Mouse (Mus musculus) spleen, adult 2 months (tissue): ENCODE results near the gene Efcc1. TPM values are rescaled to one million over a fixed set of nuclear protein-coding genes. Genes with fewer than 3 reads are reported as not detected.

Source experiments
- DNase-seq, 2 experiments: peaks; one replicate each; pipeline versions ENCODE4 v3.0.0 to v3.0.0-alpha.2; 2012 to 2021; ENCODE audit warnings: low spot score in 2 of 2, low read depth in 1 of 2
- H3K27ac ChIP-seq: fragments of 200-500 bp; 2 replicates; pipeline ENCODE4 v1.5.1; 2012; ENCODE audit warnings: low read length, inconsistent platforms; ENCODE audit not compliant: insufficient read depth
- H3K27me3 ChIP-seq: fragments of 200-500 bp; 2 replicates; pipeline ENCODE4 v1.6.1; 2012; ENCODE audit warnings: mild to moderate bottlenecking, moderate library complexity, low read length, inconsistent platforms; ENCODE audit not compliant: control insufficient read depth, insufficient read depth
- H3K36me3 ChIP-seq: fragments of 200-500 bp; 2 replicates; pipeline ENCODE4 v1.6.1; 2012; ENCODE audit warnings: mild to moderate bottlenecking, low read length, inconsistent platforms; ENCODE audit not compliant: control insufficient read depth, insufficient read depth
- H3K4me1 ChIP-seq: fragments of 200-500 bp; 2 replicates; pipeline ENCODE4 v1.6.1; 2011; ENCODE audit warnings: inconsistent platforms; ENCODE audit not compliant: control insufficient read depth, insufficient read depth, insufficient read length
- H3K4me3 ChIP-seq: fragments of 200-500 bp; 2 replicates; pipeline ENCODE4 v1.5.1; 2011; ENCODE audit warnings: mild to moderate bottlenecking, inconsistent platforms; ENCODE audit not compliant: insufficient read depth, insufficient read length; ENCODE audit errors: extremely low read depth
- CTCF ChIP-seq: fragments of 200-500 bp; IDR thresholded peaks from 2 replicates; pipeline ENCODE4 v1.5.1; 2011; ENCODE audit warnings: mild to moderate bottlenecking, inconsistent platforms; ENCODE audit not compliant: insufficient read depth, insufficient read length, insufficient replicate concordance; ENCODE audit errors: extremely low read depth
- POLR2A ChIP-seq: fragments of 200-500 bp; IDR thresholded peaks from 2 replicates; pipeline ENCODE4 v1.6.1; 2011; ENCODE audit warnings: low read depth, low read length, inconsistent platforms
- WGBS: fragments of 180-500 bp; shearing (Covaris S2); methylation state at CpG from one replicate; pipeline ENCODE4 v1.1.7; 2018; 5-methylcytosine and 5-hydroxymethylcytosine counted together
- polyA plus RNA-seq: library from polyadenylated mRNA; depleted of rRNA; stranded (reverse); fragments of >200 nt; gene quantifications from 2 replicates; pipeline ENCODE4 v1.2.3, GENCODE M21; 2012

The Efcc1 gene
- polyA plus RNA-seq, 1 experiment: 2.0 TPM

DNA sequence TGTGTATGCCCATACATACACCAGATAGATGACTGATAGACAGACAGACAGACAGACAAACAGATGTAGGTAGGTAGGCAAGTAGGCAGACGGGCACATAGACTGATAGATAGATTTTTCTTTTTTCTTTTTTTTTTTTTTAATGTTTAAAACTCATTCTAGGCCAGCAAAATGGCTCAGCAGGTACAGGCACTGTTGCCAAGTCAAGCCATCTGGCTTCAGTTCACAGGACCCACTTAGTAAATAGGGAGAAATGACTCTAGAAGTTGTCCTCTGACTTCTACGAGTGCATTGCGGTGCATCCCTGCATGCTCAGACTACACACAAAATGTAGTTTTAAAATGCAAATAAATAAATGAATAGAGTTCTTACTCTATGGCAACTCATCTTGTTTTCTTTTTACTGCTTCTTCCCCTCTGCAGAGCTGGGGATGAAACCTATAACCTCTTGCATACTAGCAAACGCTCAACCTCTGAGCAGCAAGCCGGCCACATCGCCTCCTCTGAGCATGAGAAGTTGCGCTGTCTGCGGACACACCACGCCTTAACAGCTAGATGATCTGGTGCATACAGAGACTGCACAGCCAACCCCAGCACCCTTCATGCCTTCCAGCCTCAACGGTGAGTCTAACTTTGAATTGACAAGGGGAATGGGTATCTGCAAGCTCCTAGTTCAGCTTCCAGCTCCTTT lies 63.3 kb downstream of the Efcc1 start:
- H3K4me3 ChIP-seq: no peak overlapping the region
- no peak for DNase-seq
- peaks cover 14% of the 10 kb centered on the region for H3K4me1 ChIP-seq
- no peak overlapping the region for H3K27ac ChIP-seq
- TF ChIP-seq POLR2A: no peak
- TF ChIP-seq CTCF: no peak
- peaks cover 15% of the 10 kb centered on the region for H3K36me3 ChIP-seq
- 98% methylated on average over 10 of the region's 10 CpGs for WGBS
- H3K27me3 ChIP-seq: no peaks in the 10 kb centered on the region

DNA sequence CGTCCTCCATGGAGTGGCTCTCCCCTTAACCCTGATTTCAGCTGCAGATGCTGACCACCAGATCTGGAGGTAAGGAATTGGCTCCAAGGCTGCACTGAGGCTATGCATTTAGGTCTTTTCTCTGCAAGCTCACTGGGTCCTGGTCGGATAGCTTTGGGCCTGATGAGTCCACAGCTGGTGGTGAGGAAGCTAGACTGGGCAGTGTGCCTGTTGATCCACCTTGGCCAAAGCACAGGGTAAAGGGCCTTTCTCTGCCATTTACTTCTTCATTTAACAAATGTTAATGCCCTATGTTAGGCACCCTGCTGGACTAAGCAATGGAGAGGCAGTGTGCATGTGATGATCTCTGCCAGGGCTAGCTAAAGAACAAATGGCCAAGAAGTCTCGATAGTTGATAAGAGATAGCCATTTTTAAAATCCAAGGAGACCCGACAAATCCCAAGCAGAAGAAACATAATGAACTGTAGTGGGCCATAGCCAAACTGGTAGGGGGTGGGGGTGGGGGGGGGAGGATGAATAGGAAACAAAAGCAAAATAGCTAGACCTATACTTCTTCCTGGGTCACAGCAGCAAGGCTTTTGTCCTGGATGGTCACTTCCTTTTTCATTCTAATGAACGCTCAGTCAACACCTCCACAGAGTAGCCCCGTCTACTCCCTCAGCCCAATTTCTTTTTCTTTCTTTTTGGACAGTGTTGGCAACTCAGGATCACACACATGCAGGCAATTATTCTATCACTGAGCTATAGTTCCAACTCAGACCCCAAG lies 64.9 kb downstream of the Efcc1 start:
- H3K4me1 ChIP-seq: peaks cover 7% of the 10 kb centered on the region; the same call in 1 of the 2 replicates
- no peak for TF ChIP-seq CTCF
- TF ChIP-seq POLR2A: no peak
- WGBS: 89% methylated on average over 6 of the region's 6 CpGs
- H3K27me3 ChIP-seq: no peaks in the 10 kb centered on the region
- H3K36me3 ChIP-seq: peaks cover 15% of the 10 kb centered on the region
- no peak for DNase-seq
- no peak overlapping the region for H3K27ac ChIP-seq
- no peak overlapping the region for H3K4me3 ChIP-seq

DNA sequence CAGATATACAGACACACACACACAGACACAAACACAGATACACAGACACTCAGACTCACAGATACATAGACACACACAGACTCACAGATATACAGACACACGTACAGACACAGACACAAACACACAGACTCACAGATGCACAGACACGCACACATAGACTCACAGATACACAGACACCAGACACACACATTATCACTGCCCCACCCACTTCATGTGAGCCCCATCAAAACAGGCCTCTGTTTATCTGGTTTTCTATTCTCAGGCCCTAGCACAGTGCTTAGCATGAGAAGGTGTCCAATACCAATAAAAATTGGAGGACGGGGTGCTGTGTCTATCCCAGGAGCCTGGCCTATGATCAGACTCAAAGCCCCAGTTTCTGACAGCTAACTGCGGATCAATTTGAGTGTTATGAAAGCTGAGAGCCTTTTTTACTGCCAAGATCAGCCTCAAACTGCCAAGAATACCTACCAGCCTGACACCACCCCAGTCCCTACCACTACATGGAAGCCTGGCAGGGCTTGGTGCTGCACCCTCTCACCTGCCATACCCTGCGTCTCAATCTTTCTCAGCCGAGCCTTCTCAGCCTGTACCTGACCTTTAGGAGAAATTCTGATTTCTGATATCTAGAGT lies 65.7 kb downstream of the Efcc1 start:
- Histone ChIP-seq H3K36me3 (peaks cover 12% of the 10 kb centered on the region), H3K4me3 (no peak overlapping the region), H3K27ac (no peak overlapping the region), H3K4me1 (no peaks in the 10 kb centered on the region; the same call in 1 of the 2 replicates), H3K27me3 (no peaks in the 10 kb centered on the region)
- DNase-seq: no peak
- TF ChIP-seq CTCF (no peak), POLR2A (no peak)
- WGBS: 90% methylated on average over 6 of the region's 6 CpGs

GRCm38 (mm10) chr6:87797321-87797720 lies 66.7 kb downstream of the Efcc1 start:
- Histone ChIP-seq H3K4me3 (no peak overlapping the region), H3K4me1 (no peaks in the 10 kb centered on the region; the same call in 1 of the 2 replicates), H3K36me3 (peaks cover 7% of the 10 kb centered on the region), H3K27ac (no peak overlapping the region), H3K27me3 (no peaks in the 10 kb centered on the region)
- 71% methylated on average over 2 of the region's 2 CpGs for WGBS
- TF ChIP-seq POLR2A (no peak), CTCF (no peak)
- DNase-seq: no peak

DNA sequence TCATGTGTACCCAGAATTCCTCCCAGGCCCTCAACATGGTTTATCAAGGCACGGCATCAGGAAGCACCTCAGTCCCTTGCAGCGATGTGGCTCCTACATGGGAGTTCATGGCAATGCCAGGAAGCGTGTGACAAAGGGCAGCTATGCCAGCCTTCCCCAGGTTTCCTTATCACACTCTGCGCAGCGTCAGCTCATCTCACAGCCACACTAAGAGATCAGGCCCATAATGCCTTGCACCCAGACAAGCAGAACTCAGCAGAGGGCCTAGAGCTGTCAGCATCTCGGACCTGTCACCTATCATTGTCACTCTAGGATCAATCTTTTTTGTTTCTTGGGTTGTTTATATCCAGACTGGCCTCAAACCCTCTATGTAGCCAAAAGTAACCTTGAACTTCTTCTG lies 68.9 kb downstream of the Efcc1 start:
- no peak for TF ChIP-seq POLR2A
- TF ChIP-seq CTCF: no peak
- Histone ChIP-seq H3K36me3 (peaks cover 3% of the 10 kb centered on the region; the same call in 1 of the 2 replicates), H3K27me3 (no peaks in the 10 kb centered on the region), H3K4me1 (no peaks in the 10 kb centered on the region; the same call in 1 of the 2 replicates), H3K4me3 (no peak overlapping the region), H3K27ac (no peak overlapping the region)
- 85% methylated on average over 6 of the region's 6 CpGs for WGBS
- DNase-seq: no peak

- H3K27ac ChIP-seq: no peak overlapping the region
- H3K36me3 ChIP-seq: peaks cover 3% of the 10 kb centered on the region; the same call in 1 of the 2 replicates
- H3K4me3 ChIP-seq: no peak overlapping the region
- TF ChIP-seq POLR2A (no peak), CTCF (no peak)
- 78% methylated on average over 7 of the region's 7 CpGs for WGBS
- DNase-seq: no peak
- H3K27me3 ChIP-seq: no peaks in the 10 kb centered on the region
- peaks cover 5% of the 10 kb centered on the region; the same call in 1 of the 2 replicates for H3K4me1 ChIP-seq
These were observed 71.8 kb downstream of the Efcc1 start for GRCm38 (mm10) chr6:87802462-87802861.
